Mouse (Mus musculus): Measurements from ENCODE around the gene Tmem104. TPM values are rescaled to one million over a fixed set of nuclear protein-coding genes. Genes with fewer than 3 reads are reported as not detected.

Tmem104 gene
- polyA plus RNA-seq, 1 experiment from 2014 or later: 9.3 TPM

DNA sequence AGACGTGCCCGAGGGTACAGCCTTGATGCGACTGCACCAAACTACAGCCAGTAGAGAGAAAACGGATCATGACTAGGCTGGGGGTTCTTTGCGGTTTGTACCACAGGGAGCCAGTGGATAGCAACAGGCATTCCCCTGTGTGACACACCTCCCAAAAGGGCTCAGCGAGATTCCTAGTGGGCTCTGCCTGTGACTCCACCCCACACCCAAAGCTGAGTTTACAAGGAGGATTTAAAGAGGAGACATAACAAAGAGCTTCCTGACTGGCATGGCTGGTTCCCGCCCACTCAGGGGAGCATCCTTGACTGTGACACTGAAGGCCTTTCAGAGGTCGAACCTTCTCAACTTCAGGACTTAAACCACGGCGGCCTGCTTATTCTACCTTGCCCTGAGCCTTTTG, 104.2 kb downstream of the Tmem104 start:
- H3K4me1 ChIP-seq: peaks cover 16% of the 10 kb centered on the region
- ATAC-seq (ENCODE audit: insufficient read depth, low FRiP score, low read depth): no peak
- H3K9ac ChIP-seq: no peak overlapping the region
- H3K4me2 ChIP-seq: no peak overlapping the region
- no peaks in the 10 kb centered on the region for H3K27me3 ChIP-seq (replicated peaks)
- H3K36me3 ChIP-seq: no peaks in the 10 kb centered on the region
- 70% methylated on average over 10 of the region's 10 CpGs for WGBS
- peak overlapping the region; percentile 77 for H3K27ac ChIP-seq
- H3K9me3 ChIP-seq: no peaks in the 10 kb centered on the region
- H3K4me3 ChIP-seq (replicated peaks): no peak overlapping the region

- 40% methylated on average over 14 of the region's 14 CpGs for WGBS
- H3K27me3 ChIP-seq (replicated peaks): no peaks in the 10 kb centered on the region; the same call in none of the 2 replicates
Measured at GRCm38 (mm10) chr11:115292631-115293375, 105.5 kb downstream of the Tmem104 start.

DNA sequence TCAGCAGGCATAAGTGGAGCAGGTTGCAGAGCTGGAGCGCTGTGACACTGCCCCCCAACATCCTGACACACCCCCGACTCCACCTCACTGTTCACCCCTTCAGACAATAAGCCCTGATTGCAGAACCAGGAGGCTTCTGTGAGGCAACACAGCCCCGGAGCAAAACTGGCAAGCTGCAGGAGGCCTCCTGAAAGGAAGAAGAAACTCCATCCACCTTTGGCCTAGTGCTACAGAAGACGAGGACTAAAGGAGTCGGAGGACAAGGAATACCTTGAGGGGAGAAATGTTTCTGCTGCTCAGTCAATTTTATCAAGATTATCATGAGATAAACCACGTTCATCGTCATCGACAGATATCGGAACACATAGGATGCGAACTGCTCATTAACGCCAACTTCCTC, 108.7 kb downstream of the Tmem104 start:
- H3K4me1 ChIP-seq: peaks cover 11% of the 10 kb centered on the region
- H3K4me2 ChIP-seq: no peak overlapping the region; the same call in 1 of the 2 replicates
- H3K9me3 ChIP-seq: no peaks in the 10 kb centered on the region
- no peak overlapping the region for H3K9ac ChIP-seq
- H3K27ac ChIP-seq: no peak overlapping the region
- no peak for ATAC-seq (ENCODE audit: insufficient read depth, low FRiP score, low read depth)
- H3K4me3 ChIP-seq (replicated peaks): peak overlapping the region; percentile 42; the same call in 1 of the 2 replicates
- H3K27me3 ChIP-seq (replicated peaks): peaks cover 6% of the 10 kb centered on the region
- H3K36me3 ChIP-seq: no peaks in the 10 kb centered on the region
- 82% methylated on average over 11 of the region's 11 CpGs for WGBS

More at GRCm38 (mm10) chr11:115292631-115293375, 105.5 kb downstream of the Tmem104 start:
- no peaks in the 10 kb centered on the region for H3K36me3 ChIP-seq
- no peak overlapping the region for H3K4me2 ChIP-seq
- H3K4me1 ChIP-seq: peaks cover 20% of the 10 kb centered on the region
- no peaks in the 10 kb centered on the region for H3K9me3 ChIP-seq
- H3K27ac ChIP-seq: peak overlapping the region; percentile 77
- no peak; the same call in none of the 2 replicates for ATAC-seq (ENCODE audit: insufficient read depth, low FRiP score, low read depth)
- no peak overlapping the region for H3K9ac ChIP-seq
- no peak overlapping the region for H3K4me3 ChIP-seq (replicated peaks)

Small RNAs within 50 kb of the gene (microRNA-seq; reads per million reads assigned to microRNA genes)
- not detected for gene Gm25837

Other genes starting within 250 kb of the Tmem104 start
- gene Cd300c, start 218.3 kb upstream of the Tmem104 start, polyA plus RNA-seq (2015; fragmentation: Nextera tagmentation; extraction: Ambion mirVana): not detected in 2 replicates
- 0.45 and 0.48 TPM in 2 replicates for gene Cd300ld, start 197.6 kb upstream of the Tmem104 start, polyA plus RNA-seq (2015; fragmentation: Nextera tagmentation; extraction: Ambion mirVana)
- gene Cd300c2, start 185.6 kb upstream of the Tmem104 start, polyA plus RNA-seq (2015; fragmentation: Nextera tagmentation; extraction: Ambion mirVana): 3.3 and 3.6 TPM in 2 replicates
- gene Cd300ld2, start 171.3 kb upstream of the Tmem104 start, polyA plus RNA-seq (2015; fragmentation: Nextera tagmentation; extraction: Ambion mirVana): not detected in 2 replicates
- gene Cd300ld4, start 160.5 kb upstream of the Tmem104 start, polyA plus RNA-seq (2015; fragmentation: Nextera tagmentation; extraction: Ambion mirVana): not detected in 2 replicates
- gene Cd300ld5, start 149.7 kb upstream of the Tmem104 start, polyA plus RNA-seq (2015; fragmentation: Nextera tagmentation; extraction: Ambion mirVana): not detected in 2 replicates
- not detected in 2 replicates for gene Cd300ld3, start 139.1 kb upstream of the Tmem104 start, polyA plus RNA-seq (2015; fragmentation: Nextera tagmentation; extraction: Ambion mirVana)
- gene Cd300e, start 125.3 kb upstream of the Tmem104 start, polyA plus RNA-seq (2015; fragmentation: Nextera tagmentation; extraction: Ambion mirVana): 0.10 and 0.15 TPM in 2 replicates
- gene Rab37, start 96.1 kb upstream of the Tmem104 start, polyA plus RNA-seq (2015; fragmentation: Nextera tagmentation; extraction: Ambion mirVana): 2.6 and 3.1 TPM in 2 replicates
- 2.1 and 2.6 TPM in 2 replicates for gene Cd300lf, start 53.5 kb upstream of the Tmem104 start, polyA plus RNA-seq (2015; fragmentation: Nextera tagmentation; extraction: Ambion mirVana)
- gene Slc9a3r1, start 24.1 kb upstream of the Tmem104 start, polyA plus RNA-seq (2015; fragmentation: Nextera tagmentation; extraction: Ambion mirVana): 142 and 144 TPM in 2 replicates
- gene Nat9, start 372 bp downstream of the Tmem104 start, polyA plus RNA-seq (2015; fragmentation: Nextera tagmentation; extraction: Ambion mirVana): 23.2 and 24.0 TPM in 2 replicates
- gene Grin2c, start 79.8 kb downstream of the Tmem104 start, polyA plus RNA-seq (2015; fragmentation: Nextera tagmentation; extraction: Ambion mirVana): 0.10 and 0.12 TPM in 2 replicates
- 16.6 and 17.8 TPM in 2 replicates for gene Fdxr, start 89.6 kb downstream of the Tmem104 start, polyA plus RNA-seq (2015; fragmentation: Nextera tagmentation; extraction: Ambion mirVana)
- 2.0 TPM in 2 replicates for gene Fads6, start 110.2 kb downstream of the Tmem104 start, polyA plus RNA-seq (2015; fragmentation: Nextera tagmentation; extraction: Ambion mirVana)
- 0.46 and 0.90 TPM in 2 replicates for gene Otop2, start 119.7 kb downstream of the Tmem104 start, polyA plus RNA-seq (2015; fragmentation: Nextera tagmentation; extraction: Ambion mirVana)
- 0.26 and 0.35 TPM in 2 replicates for gene Ush1g, start 134.6 kb downstream of the Tmem104 start, polyA plus RNA-seq (2015; fragmentation: Nextera tagmentation; extraction: Ambion mirVana)
- gene Otop3, start 147.2 kb downstream of the Tmem104 start, polyA plus RNA-seq (2015; fragmentation: Nextera tagmentation; extraction: Ambion mirVana): 2.4 and 2.7 TPM in 2 replicates
- gene Hid1, start 180.3 kb downstream of the Tmem104 start, polyA plus RNA-seq (2015; fragmentation: Nextera tagmentation; extraction: Ambion mirVana): 32.9 and 41.0 TPM in 2 replicates
- gene Cdr2l, start 194.4 kb downstream of the Tmem104 start, polyA plus RNA-seq (2015; fragmentation: Nextera tagmentation; extraction: Ambion mirVana): 10.0 and 10.5 TPM in 2 replicates
- 184 and 196 TPM in 2 replicates for gene Mrpl58, start 216.3 kb downstream of the Tmem104 start, polyA plus RNA-seq (2015; fragmentation: Nextera tagmentation; extraction: Ambion mirVana)
- 824 and 904 TPM in 2 replicates for gene Atp5h, start 232.5 kb downstream of the Tmem104 start, polyA plus RNA-seq (2015; fragmentation: Nextera tagmentation; extraction: Ambion mirVana)
- gene Kctd2, start 232.6 kb downstream of the Tmem104 start, polyA plus RNA-seq (2015; fragmentation: Nextera tagmentation; extraction: Ambion mirVana): 14.6 and 15.6 TPM in 2 replicates

Measured in stomach, embryonic 15.5 days (tissue).